Mouse (Mus musculus) splenic B cell, adult 2 months (primary cell): Measurements from ENCODE around the gene Syt16.

Experiments used
- DNase-seq: peaks from one replicate; pipeline ENCODE4 v3.0.0-alpha.2; 2011; ENCODE audit warnings: low read depth, low spot score
- H3K27me3 ChIP-seq: 2 replicates; pipeline ENCODE4 v1.6.1; 2012; ENCODE audit warnings: mild to moderate bottlenecking, low read length, moderate library complexity, mixed read lengths; ENCODE audit not compliant: control insufficient read depth, poor library complexity, insufficient read depth, severe bottlenecking
- H3K36me3 ChIP-seq: 2 replicates; pipeline ENCODE4 v1.6.1; 2012; ENCODE audit warnings: mild to moderate bottlenecking, low read length, moderate library complexity, mixed read lengths; ENCODE audit not compliant: control insufficient read depth, poor library complexity, insufficient read depth, severe bottlenecking

The Syt16 gene

GRCm38 (mm10) chr12:73986299-73986698, 11.2 kb upstream of the Syt16 start:
- H3K27me3 ChIP-seq, result no peaks in the 10 kb centered on the region
- peaks cover 13% of the 10 kb centered on the region for H3K36me3 ChIP-seq
- no peak for DNase-seq

DNA sequence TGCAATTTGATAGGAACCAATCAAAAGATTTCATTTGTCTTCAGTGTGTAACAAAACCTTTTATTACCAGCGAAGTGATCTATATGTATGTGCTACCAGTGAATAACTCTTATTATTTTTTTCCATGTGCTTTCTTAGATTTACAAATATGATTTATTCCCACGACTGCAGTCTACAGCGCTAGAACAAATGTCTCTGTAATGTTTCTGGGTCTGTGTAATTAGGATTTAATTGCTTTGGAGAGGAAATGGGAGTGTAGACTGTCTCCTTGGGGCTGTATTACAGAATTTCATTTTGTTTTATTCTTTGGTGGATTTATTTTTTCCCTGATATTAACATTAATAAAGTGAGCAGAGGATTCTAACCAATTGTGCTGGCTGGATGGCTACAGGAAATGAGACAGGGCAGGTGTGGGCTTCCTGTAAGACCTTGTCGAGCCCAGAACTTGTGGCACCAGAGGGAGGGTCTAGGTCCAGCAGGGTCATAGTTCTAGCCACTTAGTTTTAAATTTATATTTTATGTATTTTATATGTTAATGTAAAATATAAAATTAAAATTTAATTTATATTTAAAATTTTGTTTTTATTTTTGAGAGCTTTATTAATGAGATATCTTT, 9.0 kb upstream of the Syt16 start:
- DNase-seq, result no peak
- no peaks in the 10 kb centered on the region for H3K27me3 ChIP-seq
- H3K36me3 ChIP-seq, result peaks cover 13% of the 10 kb centered on the region

GRCm38 (mm10) chr12:73989594-73989993, 7.9 kb upstream of the Syt16 start:
- peak; percentile 70 for DNase-seq
- H3K36me3 ChIP-seq, result peaks cover 12% of the 10 kb centered on the region

GRCm38 (mm10) chr12:73996906-73997296, 560 bp upstream of the Syt16 start:
- no peak for DNase-seq
- Histone ChIP-seq H3K27me3 (no peaks in the 10 kb centered on the region; the same call in 1 of the 2 replicates), H3K36me3 (no peaks in the 10 kb centered on the region)

More at GRCm38 (mm10) chr12:73989594-73989993, 7.9 kb upstream of the Syt16 start:
- H3K27me3 ChIP-seq, result no peaks in the 10 kb centered on the region

GRCm38 (mm10) chr12:73998128-73998456, 631 bp downstream of the Syt16 start:
- no peaks in the 10 kb centered on the region for H3K36me3 ChIP-seq
- no peaks in the 10 kb centered on the region; the same call in 1 of the 2 replicates for H3K27me3 ChIP-seq
- DNase-seq, result no peak

DNA sequence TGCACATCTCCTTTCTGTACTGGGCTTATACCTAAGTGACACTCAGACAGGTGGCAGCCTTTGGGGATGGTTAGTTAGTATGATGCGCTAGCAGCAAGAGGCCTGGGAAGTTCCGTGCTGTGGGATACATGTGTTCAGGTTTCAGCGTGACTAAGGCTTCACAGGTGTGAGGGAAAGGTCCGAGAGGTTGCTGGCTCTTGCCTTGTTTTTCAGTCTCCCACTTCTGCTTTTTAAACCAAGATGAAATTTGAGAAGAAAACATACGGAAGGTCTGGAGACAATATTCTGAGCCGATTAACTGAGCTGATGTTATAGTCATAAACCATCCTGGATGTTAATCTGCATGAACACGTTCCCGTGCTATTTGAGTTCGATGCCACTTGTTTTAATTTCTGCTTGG, 5.0 kb downstream of the Syt16 start:
- no peak for DNase-seq
- Histone ChIP-seq H3K36me3 (no peaks in the 10 kb centered on the region), H3K27me3 (no peaks in the 10 kb centered on the region; the same call in 1 of the 2 replicates)

- peak; percentile 48 for DNase-seq
- Histone ChIP-seq H3K27me3 (no peaks in the 10 kb centered on the region), H3K36me3 (no peaks in the 10 kb centered on the region)
Observed at GRCm38 (mm10) chr12:74009448-74009911, 12.0 kb downstream of the Syt16 start.

DNA sequence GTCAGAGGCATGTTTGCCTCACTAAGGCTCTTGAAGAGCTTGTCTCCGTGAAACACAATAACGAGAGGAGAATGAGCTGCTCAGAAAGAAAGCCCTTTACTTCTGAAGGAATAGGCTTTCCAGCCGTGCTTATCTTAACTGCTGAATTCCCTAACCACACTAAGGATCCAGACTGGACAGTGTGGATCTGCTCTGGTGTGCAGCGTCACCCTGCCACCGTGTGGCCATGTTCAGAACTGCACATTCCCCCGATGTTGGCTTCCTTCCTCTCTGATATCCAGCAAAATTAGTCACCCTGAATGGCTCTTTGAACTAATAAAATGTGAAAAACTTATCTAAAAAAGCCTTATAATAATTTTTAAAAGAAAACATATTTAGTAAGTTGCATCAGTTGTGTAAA, 16.3 kb downstream of the Syt16 start:
- Histone ChIP-seq H3K36me3 (no peaks in the 10 kb centered on the region), H3K27me3 (no peaks in the 10 kb centered on the region)
- DNase-seq, result peak; percentile 57

DNA sequence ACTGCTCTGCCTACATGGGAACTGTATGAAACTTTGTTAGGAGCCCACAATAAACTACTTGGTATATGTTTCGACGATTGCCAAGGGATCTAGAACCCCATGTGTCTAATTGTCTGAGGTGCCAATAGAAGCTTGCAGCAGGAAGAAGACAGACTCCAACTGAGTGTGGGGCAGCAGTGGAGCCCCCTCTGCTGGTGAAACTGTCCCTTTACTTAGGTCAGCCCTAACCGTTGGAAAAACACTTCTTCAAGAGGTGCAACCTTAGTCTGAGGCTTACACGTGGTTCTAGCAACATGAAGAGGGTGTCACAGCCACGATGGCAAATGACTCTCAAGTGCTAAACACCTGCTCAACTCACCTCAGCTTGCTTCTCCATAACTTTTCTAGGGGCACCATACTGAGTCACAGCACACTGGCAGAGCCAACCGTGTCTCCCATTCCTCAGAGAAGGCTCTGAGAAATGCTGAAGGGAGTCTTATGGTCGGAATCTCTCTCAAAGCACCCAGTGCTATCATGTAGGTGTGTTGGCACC, 17.3 kb downstream of the Syt16 start:
- H3K27me3 ChIP-seq, result no peaks in the 10 kb centered on the region
- no peaks in the 10 kb centered on the region for H3K36me3 ChIP-seq
- peak; percentile 35 for DNase-seq

DNA sequence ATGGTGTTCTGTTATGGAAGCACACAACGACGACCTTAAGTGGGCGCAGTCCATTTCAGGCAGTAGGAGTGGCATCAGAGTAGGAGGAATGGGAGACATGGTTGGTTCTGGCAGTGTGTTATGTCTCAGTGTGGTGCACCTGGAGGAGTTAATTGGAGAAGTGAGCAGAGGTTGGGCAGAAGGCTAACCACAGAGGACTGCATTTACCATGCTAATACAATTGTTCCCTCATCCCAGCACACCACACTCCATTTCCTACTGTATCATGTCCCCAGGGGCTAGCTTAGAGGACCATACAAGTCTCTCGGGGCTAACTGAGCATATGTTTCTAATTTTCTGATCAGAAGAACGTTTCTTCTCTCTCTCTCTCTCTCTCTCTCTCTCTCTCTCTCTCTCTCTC, 18.0 kb downstream of the Syt16 start:
- no peaks in the 10 kb centered on the region for H3K27me3 ChIP-seq
- no peak for DNase-seq

GRCm38 (mm10) chr12:74023260-74023659, 25.8 kb downstream of the Syt16 start:
- no peak for DNase-seq
- Histone ChIP-seq H3K36me3 (no peaks in the 10 kb centered on the region), H3K27me3 (no peaks in the 10 kb centered on the region)

More for the DNA sequence above, 18.0 kb downstream of the Syt16 start:
- H3K36me3 ChIP-seq, result no peaks in the 10 kb centered on the region

- Histone ChIP-seq H3K27me3 (no peaks in the 10 kb centered on the region), H3K36me3 (no peaks in the 10 kb centered on the region)
- DNase-seq, result no peak
Observed at GRCm38 (mm10) chr12:74024912-74025311, 27.5 kb downstream of the Syt16 start.

GRCm38 (mm10) chr12:74043225-74043624, 45.8 kb downstream of the Syt16 start:
- H3K36me3 ChIP-seq, result no peaks in the 10 kb centered on the region
- DNase-seq, result no peak
- H3K27me3 ChIP-seq, result no peaks in the 10 kb centered on the region

DNA sequence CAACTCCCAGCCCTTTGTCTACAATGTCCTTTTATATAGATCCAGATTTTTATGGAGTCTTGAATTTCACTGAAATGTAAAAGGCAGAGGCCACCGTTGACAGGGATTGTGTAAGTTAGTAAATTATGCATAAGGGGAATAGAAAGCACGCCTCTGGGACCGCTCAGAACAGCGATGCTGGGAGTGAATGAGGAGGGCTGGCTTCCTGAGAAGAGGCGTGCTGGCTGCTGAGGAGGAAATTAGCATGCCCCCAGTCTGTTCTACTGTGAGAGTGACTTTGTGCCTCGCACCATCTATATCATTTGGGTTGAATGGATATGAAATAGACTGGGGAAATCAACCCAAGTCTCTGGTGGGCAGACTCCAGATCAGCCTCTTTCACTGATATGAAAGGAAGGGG, 46.3 kb downstream of the Syt16 start:
- Histone ChIP-seq H3K36me3 (no peaks in the 10 kb centered on the region), H3K27me3 (no peaks in the 10 kb centered on the region)
- no peak for DNase-seq

- no peaks in the 10 kb centered on the region for H3K36me3 ChIP-seq
- no peaks in the 10 kb centered on the region for H3K27me3 ChIP-seq
- DNase-seq, result no peak
Observed at GRCm38 (mm10) chr12:74044241-74044640, 46.8 kb downstream of the Syt16 start.
